Mouse (Mus musculus): ENCODE data around the gene B3gnt6.

DNA sequence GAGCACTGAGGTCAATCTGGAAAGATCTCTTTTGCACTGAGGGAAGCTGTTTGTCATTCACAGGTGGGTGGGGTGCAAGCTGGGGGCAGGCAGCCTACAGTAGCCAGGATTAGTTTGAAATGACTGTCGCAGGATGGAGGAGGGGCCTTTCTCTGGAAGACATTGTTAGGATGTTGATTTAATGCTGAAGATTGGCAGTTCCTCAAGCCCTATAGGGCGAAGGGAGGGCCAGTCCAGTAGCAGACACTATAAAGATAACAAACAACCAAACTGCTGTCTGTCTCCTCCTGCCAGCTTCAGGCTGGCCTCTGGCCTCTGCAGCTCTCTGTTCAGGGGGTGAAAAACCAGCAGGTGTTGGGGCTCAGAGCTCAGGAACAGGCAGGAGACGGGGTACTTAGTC is 9.5 kb downstream of the B3gnt6 start:
- no peak for TF ChIP-seq TCF3 (IDR thresholded peaks at IDR 0.05; ENCODE audit: insufficient read length, low read depth)
- TF ChIP-seq POLR2A (IDR thresholded peaks at IDR 0.05; ENCODE audit: insufficient read length, low read depth) = no peak
- TF ChIP-seq POLR2AphosphoS2 (IDR thresholded peaks at IDR 0.05; ENCODE audit: insufficient read length, low read depth) = no peak
- TF ChIP-seq TCF12 (IDR thresholded peaks at IDR 0.05; ENCODE audit: insufficient read depth, poor library complexity, severe bottlenecking) = no peak
- no peak for TF ChIP-seq E2F4 (IDR thresholded peaks at IDR 0.05; ENCODE audit: insufficient read depth)
- TF ChIP-seq USF1 (IDR thresholded peaks at IDR 0.05; ENCODE audit: low read depth) = no peak
- TF ChIP-seq MAX (IDR thresholded peaks at IDR 0.05; ENCODE audit: low read depth) = no peak
- TF ChIP-seq CEBPB (IDR thresholded peaks at IDR 0.05; ENCODE audit: insufficient read depth, poor library complexity, severe bottlenecking) = no peak

Measured in myocyte (in vitro differentiated cells).